Mouse (Mus musculus) MEL (cell line): Measurements from ENCODE around the gene Ppp2r3c. TPM values are rescaled to one million over a fixed set of nuclear protein-coding genes. Genes with fewer than 3 reads are reported as not detected.
"Not testable (repeated sequence)": the region's sequence is repeated elsewhere in the genome, so short reads cannot be mapped to it uniquely, and the experiment has no call there.

Experiments
- DNase-seq: peaks from one replicate; pipeline ENCODE4 v3.0.0; 2011; ENCODE audit warnings: low read depth, low spot score
- H3K27ac ChIP-seq: 2 replicates; pipeline ENCODE4 v1.5.1; 2012; ENCODE audit warnings: low read depth, mild to moderate bottlenecking, control low read depth, low read length, moderate library complexity; ENCODE audit not compliant: control insufficient read depth
- H3K27me3 ChIP-seq, 2 experiments: fragments of 150-350 bp in 1 of 2; sonication (generic) in 1 of 2; 2 replicates each; pipeline ENCODE4 v1.6.1; 2012; ENCODE audit warnings: low read length in 2 of 2, mild to moderate bottlenecking in 2 of 2, improper control_type of control experiment in 1 of 2, moderate library complexity in 1 of 2; ENCODE audit not compliant: insufficient read depth in 2 of 2, control insufficient read depth in 1 of 2
- H3K36me3 ChIP-seq, 2 experiments: 2 replicates each; pipeline ENCODE4 v1.6.1; 2012 to 2014; ENCODE audit warnings: low read length in 2 of 2, improper control_type of control experiment in 1 of 2, inconsistent platforms in 1 of 2, mild to moderate bottlenecking in 1 of 2; ENCODE audit not compliant: insufficient read depth in 2 of 2, control insufficient read depth in 1 of 2
- H3K4me1 ChIP-seq, 2 experiments: fragments of 150-350 bp in 1 of 2; sonication (generic) in 1 of 2; 2 replicates each; pipeline ENCODE4 v1.6.1; 2012; ENCODE audit warnings: low read length in 2 of 2, improper control_type of control experiment in 1 of 2, mild to moderate bottlenecking in 1 of 2; ENCODE audit not compliant: insufficient read depth in 2 of 2, control insufficient read depth in 1 of 2
- H3K4me3 ChIP-seq, 2 experiments: fragments of 150-350 bp in 1 of 2; sonication (generic) in 1 of 2; 2 replicates each; pipeline ENCODE4 v1.5.1; 2012; ENCODE audit warnings: low read depth in 2 of 2, low read length in 2 of 2, mild to moderate bottlenecking in 2 of 2, moderate library complexity in 2 of 2, control low read depth in 1 of 2, improper control_type of control experiment in 1 of 2; ENCODE audit not compliant: control insufficient read depth in 1 of 2, insufficient read depth in 1 of 2
- H3K79me2 ChIP-seq: 2 replicates; pipeline ENCODE4 v1.6.1; 2012; ENCODE audit warnings: mild to moderate bottlenecking, low read length, moderate library complexity; ENCODE audit not compliant: control insufficient read depth, poor library complexity, insufficient read depth
- H3K9ac ChIP-seq: 2 replicates; pipeline ENCODE4 v1.6.1; 2012; ENCODE audit warnings: low read depth, mild to moderate bottlenecking, control low read depth, low read length, moderate library complexity; ENCODE audit not compliant: control insufficient read depth, poor library complexity, severe bottlenecking
- H3K9me3 ChIP-seq: fragments of 150-350 bp; sonication (generic); replicated peaks from 2 replicates; pipeline ENCODE4 v1.6.1; 2012; ENCODE audit warnings: mild to moderate bottlenecking, low read length, improper control_type of control experiment, moderate library complexity; ENCODE audit not compliant: insufficient read depth
- BHLHE40 ChIP-seq: IDR thresholded peaks from 2 replicates; pipeline ENCODE4 v1.6.1; 2012; ENCODE audit warnings: low read depth, mild to moderate bottlenecking, inconsistent platforms, low read length, improper control_type of control experiment, borderline replicate concordance
- E2F4 ChIP-seq: IDR thresholded peaks from 2 replicates; pipeline ENCODE4 v1.6.1; 2011; ENCODE audit warnings: low read depth, low read length, improper control_type of control experiment, borderline replicate concordance
- GATA1 ChIP-seq: IDR thresholded peaks from 2 replicates; pipeline ENCODE4 v1.6.1; 2011; ENCODE audit warnings: low read depth, low read length, improper control_type of control experiment
- JUND ChIP-seq: IDR thresholded peaks from 2 replicates; pipeline ENCODE4 v1.6.1; 2011; ENCODE audit warnings: low read depth, mild to moderate bottlenecking, improper control_type of control experiment, low read length
- KAT2A ChIP-seq: conservative IDR thresholded peaks from 2 replicates; pipeline ENCODE4 v1.6.1; 2012; ENCODE audit warnings: low read depth, low read length, improper control_type of control experiment, inconsistent platforms
- MAFK ChIP-seq: IDR thresholded peaks from 2 replicates; pipeline ENCODE4 v1.6.1; 2011; ENCODE audit warnings: low read depth, mild to moderate bottlenecking, low read length, improper control_type of control experiment, borderline replicate concordance
- MAX ChIP-seq: IDR thresholded peaks from 2 replicates; pipeline ENCODE4 v1.6.1; 2011; ENCODE audit warnings: low read length, improper control_type of control experiment
- MAZ ChIP-seq: IDR thresholded peaks from 2 replicates; pipeline ENCODE4 v1.6.1; 2012; ENCODE audit warnings: low read depth, mild to moderate bottlenecking, inconsistent platforms, low read length, improper control_type of control experiment
- MYB ChIP-seq: IDR thresholded peaks from 2 replicates; pipeline ENCODE4 v1.6.1; 2011; ENCODE audit warnings: mild to moderate bottlenecking, low read depth, low read length, improper control_type of control experiment
- MYC ChIP-seq: IDR thresholded peaks from 2 replicates; pipeline ENCODE4 v1.6.1; 2011; ENCODE audit warnings: low read depth, mild to moderate bottlenecking, low read length, improper control_type of control experiment, moderate library complexity
- NELFE ChIP-seq: IDR thresholded peaks from 2 replicates; pipeline ENCODE4 v1.6.1; 2011; ENCODE audit warnings: low read depth, low read length, improper control_type of control experiment
- NRF1 ChIP-seq: IDR thresholded peaks from 2 replicates; pipeline ENCODE4 v1.6.1; 2014; ENCODE audit warnings: low read depth, mild to moderate bottlenecking, inconsistent platforms, low read length, improper control_type of control experiment, moderate library complexity; ENCODE audit not compliant: poor library complexity, insufficient read depth, severe bottlenecking
- POLR2AphosphoS5 ChIP-seq: IDR thresholded peaks from 2 replicates; pipeline ENCODE4 v1.6.1; 2012; ENCODE audit warnings: low read depth, borderline replicate concordance, mild to moderate bottlenecking, inconsistent platforms, low read length, moderate library complexity, mixed read lengths
- RAD21 ChIP-seq: IDR thresholded peaks from 2 replicates; pipeline ENCODE4 v1.6.1; 2011; ENCODE audit warnings: mild to moderate bottlenecking, low read depth, low read length, improper control_type of control experiment
- SIN3A ChIP-seq: IDR thresholded peaks from 2 replicates; pipeline ENCODE4 v1.6.1; 2012; ENCODE audit warnings: low read length, improper control_type of control experiment, inconsistent platforms
- SMC3 ChIP-seq: IDR thresholded peaks from 2 replicates; pipeline ENCODE4 v1.6.1; 2011; ENCODE audit warnings: low read depth, low read length, improper control_type of control experiment
- TBP ChIP-seq: IDR thresholded peaks from 2 replicates; pipeline ENCODE4 v1.8.0; 2011; ENCODE audit warnings: low read depth, low read length, improper control_type of control experiment
- TCF12 ChIP-seq: IDR thresholded peaks from 2 replicates; pipeline ENCODE4 v1.6.1; 2014; ENCODE audit warnings: low read depth, mild to moderate bottlenecking, inconsistent platforms, low read length, improper control_type of control experiment, moderate library complexity
- USF1 ChIP-seq: IDR thresholded peaks from 2 replicates; pipeline ENCODE4 v1.6.1; 2014; ENCODE audit warnings: low read depth, mild to moderate bottlenecking, inconsistent platforms, low read length, improper control_type of control experiment, moderate library complexity
- ZKSCAN1 ChIP-seq: IDR thresholded peaks from 2 replicates; pipeline ENCODE4 v1.6.1; 2012; ENCODE audit warnings: low read depth, mild to moderate bottlenecking, inconsistent platforms, low read length, improper control_type of control experiment, moderate library complexity
- ZNF384 ChIP-seq: IDR thresholded peaks from 2 replicates; pipeline ENCODE4 v1.6.1; 2012; ENCODE audit warnings: low read depth, mild to moderate bottlenecking, inconsistent platforms, low read length, improper control_type of control experiment
- polyA plus RNA-seq, 2 experiments: library from polyadenylated mRNA; stranded (reverse) in 1 of 2; unstranded in 1 of 2; fragments of >175 nt in 1 of 2; fragments of >200 nt in 1 of 2; gene quantifications; 2 replicates each; pipeline versions ENCODE4 v1.2.1 to v1.2.4; 2012; ENCODE audit warnings: low replicate concordance in 2 of 2, low read depth in 1 of 2; ENCODE audit not compliant: insufficient read length in 2 of 2, insufficient read depth in 1 of 2, missing spikeins in 1 of 2
- total RNA-seq: library from RNA; depleted of rRNA; stranded (reverse); fragments of 300-350 nt; gene quantifications from 2 replicates; pipeline ENCODE4 v1.2.3, GENCODE M21; 2012

The Ppp2r3c gene
- total and polyA plus RNA-seq, 3 experiments = 12.3 to 12.6 TPM; not detected in 1

- Histone ChIP-seq H3K27me3 (no peaks in the 10 kb centered on the region), H3K9ac (no peak within 1 kb of the TSS), H3K36me3 (peaks cover 10 to 18% of the 10 kb centered on the region in 2 experiments), H3K9me3 (no peaks in the 10 kb centered on the region), H3K4me3 (no peak within 1 kb of the TSS), H3K4me1 (peaks cover 5 to 15% of the 10 kb centered on the region in 2 experiments; a peak in 3 of 4 replicates), H3K79me2 (peaks cover 19% of the 10 kb centered on the region)
- DNase-seq = peak; percentile 34
- TF ChIP-seq TBP (no peak), MYB (no peak), USF1 (no peak), GATA1 (no peak), MAX (no peak), KAT2A (no peak), E2F4 (no peak), SIN3A (no peak), MYC (no peak)
- TF ChIP-seq, all 39 proteins: peak for 0
- no peak within 1 kb of the TSS for H3K27ac ChIP-seq
Observed at GRCm38 (mm10) chr12:55299336-55299735, 3.5 kb downstream of the Ppp2r3c start, which contains the start of gene 1110008L16Rik. Gene 1110008L16Rik, plus strand, starts transcription at chr12:55299577.

GRCm38 (mm10) chr12:55298112-55298511 is 4.7 kb downstream of the Ppp2r3c start:
- Histone ChIP-seq H3K79me2 (peaks cover 15% of the 10 kb centered on the region), H3K27ac (no peak overlapping the region), H3K9ac (no peak overlapping the region), H3K27me3 (no peaks in the 10 kb centered on the region), H3K4me1 (peaks cover 2 to 9% of the 10 kb centered on the region in 2 experiments; a peak in 3 of 4 replicates), H3K36me3 (peaks cover 12 to 16% of the 10 kb centered on the region in 2 experiments), H3K9me3 (no peaks in the 10 kb centered on the region), H3K4me3 (no peak overlapping the region)
- TF ChIP-seq SIN3A (no peak), NRF1 (no peak), TCF12 (no peak), NELFE (no peak), USF1 (no peak), POLR2AphosphoS5 (no peak), ZKSCAN1 (no peak), MAFK (no peak), GATA1 (no peak), TBP (no peak), RAD21 (no peak), MAZ (no peak), SMC3 (no peak), JUND (no peak), MYC (no peak), BHLHE40 (no peak), ZNF384 (no peak)
- no peak for DNase-seq

- H3K36me3 ChIP-seq, DNase-seq, H3K27me3 ChIP-seq, H3K4me3 ChIP-seq, H3K4me1 ChIP-seq, H3K9ac ChIP-seq, H3K9me3 ChIP-seq, H3K79me2 ChIP-seq, H3K27ac ChIP-seq: not testable (repeated sequence)
Observed at GRCm38 (mm10) chr12:55277583-55277982, 25.2 kb downstream of the Ppp2r3c start.
